Mouse (Mus musculus) heart, adult 9 months (tissue): ENCODE measurements around the gene Psmg3.

ENCODE experiments used
- DNase-seq, 2 experiments: peaks; one replicate each; pipeline ENCODE4 v3.0.0; 2022; ENCODE audit warnings: low spot score in 2 of 2

Psmg3 gene

GRCm38 (mm10) chr5:139826357-139827055 lies at the start of gene Psmg3, which contains the start of gene Gm26938:
Psmg3 (minus strand) TSS chr5:139826885.
Gm26938 (minus strand) TSS chr5:139826407.
- peak; percentile 72 to 88 for DNase-seq

- no peak for DNase-seq
These were observed 44.8 kb upstream of the Psmg3 start for GRCm38 (mm10) chr5:139871526-139871925.

GRCm38 (mm10) chr5:139870886-139871285 lies 44.2 kb upstream of the Psmg3 start:
- no peak for DNase-seq

GRCm38 (mm10) chr5:139862759-139863158 lies 36.1 kb upstream of the Psmg3 start:
- peak in 1 of 2 experiments; percentile 47 for DNase-seq

GRCm38 (mm10) chr5:139860328-139861104 lies 33.8 kb upstream of the Psmg3 start:
- DNase-seq = no peak

GRCm38 (mm10) chr5:139849626-139850320 lies 23.1 kb upstream of the Psmg3 start:
- no peak for DNase-seq

- no peak for DNase-seq
These were observed 12.5 kb upstream of the Psmg3 start for GRCm38 (mm10) chr5:139839142-139839541.

- peak; percentile 43 to 50 for DNase-seq
These were observed 11.8 kb upstream of the Psmg3 start for GRCm38 (mm10) chr5:139838476-139838892.

GRCm38 (mm10) chr5:139835706-139836105 lies 9.0 kb upstream of the Psmg3 start:
- no peak for DNase-seq

- DNase-seq = no peak
These were observed 5.4 kb upstream of the Psmg3 start for GRCm38 (mm10) chr5:139832125-139832524.

GRCm38 (mm10) chr5:139830734-139831133 lies 4.0 kb upstream of the Psmg3 start:
- no peak for DNase-seq

GRCm38 (mm10) chr5:139829384-139829783 lies 2.7 kb upstream of the Psmg3 start:
- DNase-seq = no peak

- no peak for DNase-seq
These were observed 908 bp upstream of the Psmg3 start for GRCm38 (mm10) chr5:139827593-139827992.

- no peak for DNase-seq
These were observed 738 bp downstream of the Psmg3 start for GRCm38 (mm10) chr5:139825947-139826346.

GRCm38 (mm10) chr5:139824531-139824930 lies 2.2 kb downstream of the Psmg3 start:
- no peak for DNase-seq

GRCm38 (mm10) chr5:139821466-139822459 lies 4.9 kb downstream of the Psmg3 start:
- DNase-seq = no peak

GRCm38 (mm10) chr5:139819538-139820181 lies 7.0 kb downstream of the Psmg3 start, which contains the start of gene Tmem184a:
Tmem184a (minus strand) TSS chr5:139819917.
- no peak for DNase-seq

GRCm38 (mm10) chr5:139818801-139819200 lies 7.9 kb downstream of the Psmg3 start:
- DNase-seq = no peak

- DNase-seq = no peak
These were observed 8.6 kb downstream of the Psmg3 start for GRCm38 (mm10) chr5:139818056-139818455.

- no peak for DNase-seq
These were observed 9.4 kb downstream of the Psmg3 start for GRCm38 (mm10) chr5:139817292-139817691.
